Mouse (Mus musculus) testis, adult 2 months (tissue): ENCODE data around the gene Camta2.

ENCODE experiments used
- CTCF ChIP-seq: fragments of 200-500 bp; IDR thresholded peaks from 2 replicates; pipeline ENCODE4 v1.5.1; 2012; ENCODE audit warnings: low read depth, mild to moderate bottlenecking, inconsistent platforms, low read length, moderate library complexity; ENCODE audit not compliant: control insufficient read depth, insufficient read depth, insufficient replicate concordance
- POLR2A ChIP-seq: fragments of 200-500 bp; IDR thresholded peaks from 2 replicates; pipeline ENCODE4 v1.6.1; 2012; ENCODE audit warnings: low read depth, mild to moderate bottlenecking, inconsistent platforms, low read length, moderate library complexity; ENCODE audit not compliant: control insufficient read depth

GRCm38 (mm10) chr11:70654923-70655570 is 32.9 kb downstream of the Camta2 start:
- TF ChIP-seq POLR2A (peak; percentile 58; the same call in 1 of the 2 replicates), CTCF (no peak)
